Mouse (Mus musculus) natural killer cell, adult 2 months (primary cell): Measurements from ENCODE around the gene Ogfr.
A peak's percentile ranks its signal among the peaks of the same experiment; 100 is the strongest.

ENCODE experiments used
- DNase-seq, 2 experiments: peaks; one replicate each; pipeline ENCODE4 v3.0.0; 2022; ENCODE audit warnings: low spot score in 2 of 2

The Ogfr gene

DNA sequence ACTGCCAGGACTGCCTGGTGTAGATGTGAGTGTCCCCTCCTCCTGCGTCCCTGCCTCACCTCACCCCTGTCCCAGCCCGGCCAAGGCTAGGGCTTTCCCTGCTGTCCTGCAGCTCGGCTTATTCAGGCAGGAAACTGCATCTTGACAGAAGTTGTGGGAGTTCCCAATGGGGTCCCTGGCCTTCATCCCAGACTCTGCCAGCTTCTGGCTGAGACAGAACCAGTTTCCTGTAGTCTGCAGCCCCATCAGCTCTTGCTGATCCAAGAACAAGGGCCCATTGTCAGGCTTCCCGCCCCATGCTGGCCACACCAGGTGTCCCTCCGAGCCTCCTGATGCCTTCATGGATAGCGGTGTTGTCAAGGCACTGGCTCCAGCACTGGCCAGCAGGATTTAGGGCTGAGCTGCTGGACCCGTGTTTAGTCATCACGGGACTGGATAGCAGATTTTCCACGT lies 11.6 kb downstream of the Ogfr start:
- DNase-seq, result no peak

DNA sequence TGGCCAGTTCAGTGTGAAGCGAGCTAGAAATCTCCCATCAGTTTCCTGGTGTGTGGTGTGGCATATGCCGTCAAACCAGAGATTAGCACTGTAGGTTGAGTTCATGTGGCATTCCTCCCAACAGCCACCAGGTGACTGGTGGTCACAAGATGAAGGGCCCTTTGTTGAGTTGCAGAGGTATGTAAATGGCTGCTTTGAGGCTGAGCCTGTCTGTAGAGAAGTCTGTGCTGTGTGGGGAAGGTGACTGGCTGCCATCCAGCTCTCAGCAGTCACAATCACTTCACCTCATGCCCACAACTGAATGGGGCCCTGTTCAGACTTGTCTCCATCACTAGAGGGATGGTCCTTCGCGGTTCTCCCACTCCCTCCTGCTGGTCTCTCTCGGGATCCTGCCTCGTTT lies 15.7 kb downstream of the Ogfr start:
- DNase-seq, result peak in 1 of 2 experiments; percentile 19

DNA sequence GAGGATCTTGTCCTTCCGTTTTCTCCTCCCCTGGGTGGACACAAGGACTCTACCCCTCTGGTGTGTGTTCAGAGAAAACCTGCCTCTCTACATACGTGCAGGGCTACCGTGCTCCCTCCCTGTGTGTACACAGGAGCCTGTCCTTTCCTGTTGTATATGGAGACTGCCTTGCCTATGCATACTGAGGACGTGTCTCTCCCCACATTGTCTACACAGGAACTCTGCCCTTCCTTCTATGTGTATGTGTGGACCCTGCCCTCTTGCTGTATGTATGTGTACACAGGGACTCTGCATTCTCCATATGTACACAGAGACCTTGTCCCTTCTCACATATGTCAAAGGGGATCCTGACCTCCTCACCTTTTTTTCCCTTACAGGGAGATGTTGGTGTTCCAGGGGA lies 21.2 kb downstream of the Ogfr start:
- no peak for DNase-seq

DNA sequence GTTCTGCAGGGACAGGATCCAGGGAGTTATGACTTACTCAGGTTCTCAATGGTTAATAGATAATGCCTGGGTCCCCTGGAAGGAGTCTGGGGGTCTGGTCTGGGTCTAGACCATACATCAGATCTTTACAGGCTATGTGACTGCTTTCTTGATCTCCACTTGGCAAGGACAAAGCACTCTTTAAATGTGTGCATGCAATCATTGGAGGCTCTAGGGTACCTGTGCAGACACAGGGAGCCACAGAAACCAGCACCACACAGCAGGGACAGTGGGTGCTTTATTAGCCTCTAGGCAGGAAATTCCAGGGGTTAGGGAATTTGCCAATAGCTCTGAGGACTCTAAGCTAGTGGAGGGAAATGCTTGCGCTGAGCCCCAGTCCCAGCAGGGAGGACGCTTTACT lies 22.8 kb downstream of the Ogfr start:
- DNase-seq, result no peak

DNA sequence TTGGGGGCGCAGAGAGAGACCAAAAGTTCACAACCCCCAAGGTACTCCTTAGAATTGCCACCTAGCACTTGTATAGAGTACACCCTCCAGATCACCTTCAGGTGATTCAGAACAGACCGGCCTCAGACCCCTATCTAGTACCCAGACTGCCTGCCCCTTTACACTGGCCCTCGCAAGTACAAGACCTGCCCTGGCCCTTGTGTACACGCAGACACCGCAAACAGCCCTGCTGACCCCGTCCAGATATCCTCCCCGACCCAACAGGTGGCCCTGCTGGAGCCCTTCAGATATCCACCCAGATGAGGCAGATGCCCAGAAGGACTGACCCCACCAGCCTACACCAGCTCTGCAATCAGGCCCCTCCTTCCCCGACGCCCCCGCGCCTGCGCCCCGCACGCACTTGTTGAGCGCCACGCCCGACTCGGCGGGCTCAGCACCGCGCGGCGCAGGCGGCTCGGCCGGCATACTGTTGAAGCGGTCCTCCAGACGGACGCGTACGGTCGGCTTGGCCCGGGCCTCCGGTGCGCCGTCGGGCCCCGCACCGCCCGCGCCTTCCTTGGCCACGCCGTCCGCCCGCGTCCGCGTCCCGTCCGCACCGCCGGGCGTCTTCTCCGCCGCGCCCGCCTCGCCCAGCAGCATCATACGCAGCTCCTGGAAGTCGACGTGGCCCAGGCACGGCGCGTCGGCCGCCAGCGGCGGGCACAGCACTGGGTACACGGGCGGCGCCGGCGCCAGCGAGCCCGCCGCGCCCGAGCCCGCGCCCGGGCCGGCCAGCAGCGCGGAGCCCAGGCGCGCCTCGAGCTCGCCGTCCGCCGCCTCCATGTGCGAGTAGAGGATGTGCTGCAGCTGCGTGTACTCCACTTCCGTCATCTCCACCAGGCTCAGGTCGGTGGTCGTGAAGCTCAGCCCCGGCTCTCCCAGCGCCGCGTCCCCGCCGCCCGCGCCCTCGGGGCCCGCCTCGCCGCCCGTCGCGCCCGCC lies 52.8 kb downstream of the Ogfr start:
- no peak for DNase-seq

DNA sequence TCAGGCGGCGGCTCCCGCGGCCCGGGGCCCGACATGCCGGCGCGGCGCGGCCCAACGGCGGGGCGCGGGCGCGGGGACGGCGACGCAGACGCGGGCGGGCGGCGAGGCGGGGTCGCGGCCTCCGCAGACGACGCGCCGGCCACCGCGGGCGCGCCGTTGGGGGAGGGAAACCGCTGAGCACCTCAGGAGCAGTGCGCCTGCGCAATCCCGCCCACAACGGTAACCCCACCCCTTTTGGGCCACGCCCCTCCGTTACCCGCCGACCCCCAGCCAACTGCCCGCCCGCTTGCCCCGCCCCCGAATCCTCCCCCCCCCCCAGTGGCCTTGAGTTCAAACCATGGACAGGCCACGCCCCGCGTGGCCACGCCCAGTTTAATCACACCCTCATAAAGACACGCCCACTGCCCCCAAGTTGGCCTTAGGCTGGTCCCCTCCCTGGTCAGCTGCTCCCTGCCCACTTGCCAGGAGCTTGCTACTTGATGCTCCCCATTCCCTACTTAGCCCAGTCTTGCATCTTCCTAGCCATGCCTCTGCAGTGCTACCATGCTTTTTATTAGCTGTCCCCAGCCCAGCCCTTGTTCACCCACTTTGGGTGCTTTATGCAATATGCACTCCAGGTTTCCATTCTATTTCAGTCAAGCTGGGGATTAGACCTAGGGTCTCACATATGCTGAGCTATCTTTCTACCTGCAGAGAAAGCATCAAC lies 53.7 kb downstream of the Ogfr start, which contains the start of gene Tcfl5:
TSS of gene Tcfl5 (minus strand) at position 154 of the 706 bp plus-strand sequence.
- DNase-seq, result no peak

DNA sequence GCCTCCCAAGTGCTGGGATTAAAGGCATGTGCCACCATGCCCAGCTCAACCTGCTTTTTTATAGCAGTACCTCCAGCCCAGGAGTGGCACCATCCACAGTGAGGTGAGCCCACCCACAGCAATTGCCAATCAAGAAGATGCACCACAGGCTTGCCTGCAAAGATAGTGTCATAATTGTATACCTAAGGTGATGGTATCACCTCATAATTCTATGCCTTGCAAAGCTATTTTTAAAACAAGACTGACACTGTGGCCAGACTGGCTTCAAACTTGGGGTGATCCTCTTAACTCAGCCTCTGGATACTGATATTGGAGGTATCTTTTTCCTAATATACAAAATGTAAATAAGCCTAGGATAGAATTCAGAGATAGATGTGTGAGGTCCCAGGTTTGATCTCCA lies 54.6 kb downstream of the Ogfr start:
- no peak for DNase-seq
